Comparison of ENCODE assay signal across 14 mouse cellular contexts in the genomic region with DNA sequence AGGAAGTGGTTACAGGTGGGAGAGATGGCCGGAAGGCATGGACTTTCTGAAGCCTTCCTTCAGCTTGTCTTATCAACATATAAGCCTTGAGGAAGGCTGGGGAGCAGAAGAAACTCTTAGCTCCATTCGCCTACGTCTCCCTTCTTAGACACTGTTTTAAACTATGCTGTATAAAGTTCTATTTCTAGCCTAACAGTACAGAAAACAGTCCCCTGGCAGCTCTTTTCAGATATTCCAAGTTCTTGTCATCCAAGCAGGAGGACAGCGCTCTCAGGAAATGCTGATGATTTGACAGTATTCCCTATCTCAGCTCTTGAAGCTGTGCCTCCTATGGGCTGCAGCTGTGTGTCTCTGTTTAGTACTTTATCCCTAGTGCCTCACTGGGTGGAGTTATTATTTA. TPM values are rescaled to one million over a fixed set of nuclear protein-coding genes. Genes with fewer than 3 reads are reported as not detected.
"Had no signal": no experiment of that assay in that cellular context is flagged by ENCODE, and none has a peak within 500 bp of the region (broad histone marks: within the 10 kb centered on the region; RNA-seq: fewer than 3 reads in every experiment).

No protein-coding gene starts in this region.

- DNase-seq: lung, adult 18-20 months; lung, embryonic 14.5 days; lung, postnatal 10 days; lung, postnatal 4 days; retina, postnatal 1 day; right cerebral cortex, adult 18-20 months; right cerebral cortex, postnatal 25 days; right cerebral cortex, postnatal 4 days; spleen, adult 18-20 months; thymus, adult 18-20 months; thymus, postnatal 14 days; thymus, postnatal 36 days had no signal

RNA-seq across cellular contexts. Expression of a gene that starts 56.8 kb away (rescaled TPM):
- total RNA-seq: megakaryocyte, adult 5-6 weeks; megakaryocyte-erythroid progenitor cell, adult 5-6 weeks had no signal
